Mouse (Mus musculus) neural tube, embryonic 11.5 days (tissue): ENCODE measurements around the gene Etv6. TPM values are rescaled to one million over a fixed set of nuclear protein-coding genes. Genes with fewer than 3 reads are reported as not detected.

ENCODE experiments used
- ATAC-seq: fragments of 200-750 bp; cut with Nextera tagmentation; 2 replicates; pipeline ENCODE4 v1.8.0; 2017; ENCODE audit warnings: moderate number of reproducible peaks, mild to moderate bottlenecking, moderate TSS enrichment, moderate library complexity; ENCODE audit not compliant: insufficient read depth, low FRiP score, low TSS enrichment
- DNase-seq: peaks from one replicate; pipeline ENCODE4 v3.0.0-alpha.2; 2015; ENCODE audit warnings: low spot score
- H3K27ac ChIP-seq: fragments of 300-500 bp; sonication (generic); 2 replicates; pipeline ENCODE4 v1.5.1; 2014; ENCODE audit warnings: low read depth, mild to moderate bottlenecking, low read length
- H3K27me3 ChIP-seq: fragments of 300-500 bp; sonication (generic); 2 replicates; pipeline ENCODE4 v1.6.1; 2014; ENCODE audit warnings: mild to moderate bottlenecking, low read length, mixed read lengths; ENCODE audit not compliant: control insufficient read depth, insufficient read depth
- H3K36me3 ChIP-seq: fragments of 300-500 bp; sonication (generic); 2 replicates; pipeline ENCODE4 v1.6.1; 2014; ENCODE audit warnings: mild to moderate bottlenecking, low read length, moderate library complexity, mixed read lengths; ENCODE audit not compliant: control insufficient read depth, insufficient read depth
- H3K4me1 ChIP-seq: fragments of 300-500 bp; sonication (generic); 2 replicates; pipeline ENCODE4 v1.6.1; 2014; ENCODE audit warnings: low read length, mixed read lengths; ENCODE audit not compliant: control insufficient read depth, insufficient read depth
- H3K4me2 ChIP-seq: fragments of 300-500 bp; sonication (generic); 2 replicates; pipeline ENCODE4 v1.6.1; 2014; ENCODE audit warnings: low read depth, mild to moderate bottlenecking, moderate library complexity
- H3K4me3 ChIP-seq: fragments of 300-500 bp; sonication (generic); 2 replicates; pipeline ENCODE4 v1.5.1; 2014; ENCODE audit warnings: low read depth, low read length
- H3K9ac ChIP-seq: fragments of 300-500 bp; sonication (generic); 2 replicates; pipeline ENCODE4 v1.6.1; 2014; ENCODE audit warnings: mild to moderate bottlenecking, low read length
- H3K9me3 ChIP-seq: fragments of 300-500 bp; sonication (generic); 2 replicates; pipeline ENCODE4 v1.6.1; 2016; ENCODE audit warnings: low read length; ENCODE audit not compliant: control insufficient read depth
- WGBS: fragments of 180-500 bp; shearing (Covaris S2); extraction: QIAGEN DNeasy Blood & Tissue Kit; methylation state at CpG from one replicate; pipeline ENCODE4 v1.1.7; 2014; 5-methylcytosine and 5-hydroxymethylcytosine counted together
- polyA plus RNA-seq: library from polyadenylated mRNA; unstranded; fragments of >200 nt; fragmentation: Nextera tagmentation; extraction: Ambion mirVana; gene quantifications from 2 replicates; pipeline ENCODE4 v1.2.1, GENCODE M21; 2014

The Etv6 gene
- polyA plus RNA-seq, 1 experiment from 2014 or later, result 16.9 TPM

- no peaks in the 10 kb centered on the region for H3K9me3 ChIP-seq
- H3K27me3 ChIP-seq, result no peaks in the 10 kb centered on the region
- no peak overlapping the region for H3K4me3 ChIP-seq
- 85% methylated on average over 6 of the region's 6 CpGs for WGBS
- no peak overlapping the region for H3K27ac ChIP-seq
- no peaks in the 10 kb centered on the region for H3K36me3 ChIP-seq
- ATAC-seq, result no peak
- H3K4me2 ChIP-seq, result no peak overlapping the region
- no peak overlapping the region for H3K9ac ChIP-seq
- DNase-seq, result no peak
- peaks cover 34% of the 10 kb centered on the region for H3K4me1 ChIP-seq
Measured at GRCm38 (mm10) chr6:134047974-134048373, 12.5 kb downstream of the Etv6 start.

GRCm38 (mm10) chr6:134048965-134049364, 13.5 kb downstream of the Etv6 start:
- DNase-seq, result no peak
- Histone ChIP-seq H3K9ac (no peak overlapping the region), H3K4me1 (peaks cover 25% of the 10 kb centered on the region), H3K27ac (no peak overlapping the region), H3K4me3 (no peak overlapping the region), H3K4me2 (no peak overlapping the region), H3K9me3 (no peaks in the 10 kb centered on the region), H3K36me3 (no peaks in the 10 kb centered on the region), H3K27me3 (no peaks in the 10 kb centered on the region)
- ATAC-seq, result no peak
- 66% methylated on average over 6 of the region's 6 CpGs for WGBS

GRCm38 (mm10) chr6:134050466-134050865, 15.0 kb downstream of the Etv6 start:
- Histone ChIP-seq H3K9me3 (no peaks in the 10 kb centered on the region), H3K4me1 (peaks cover 10% of the 10 kb centered on the region), H3K27ac (no peak overlapping the region), H3K36me3 (no peaks in the 10 kb centered on the region), H3K4me2 (no peak overlapping the region), H3K27me3 (no peaks in the 10 kb centered on the region), H3K9ac (no peak overlapping the region), H3K4me3 (no peak overlapping the region)
- no peak for ATAC-seq
- WGBS, result 77% methylated on average over 8 of the region's 8 CpGs
- DNase-seq, result no peak

- WGBS, result 81% methylated on average over 7 of the region's 7 CpGs
Measured at GRCm38 (mm10) chr6:134051950-134052349, 16.4 kb downstream of the Etv6 start.

GRCm38 (mm10) chr6:134053146-134053545, 17.6 kb downstream of the Etv6 start:
- Histone ChIP-seq H3K4me1 (no peaks in the 10 kb centered on the region), H3K27ac (no peak overlapping the region), H3K9me3 (no peaks in the 10 kb centered on the region), H3K9ac (no peak overlapping the region), H3K4me3 (no peak overlapping the region), H3K27me3 (no peaks in the 10 kb centered on the region), H3K36me3 (no peaks in the 10 kb centered on the region), H3K4me2 (no peak overlapping the region)
- no peak for ATAC-seq
- DNase-seq, result no peak
- 91% methylated on average over 10 of the region's 10 CpGs for WGBS

More at GRCm38 (mm10) chr6:134051950-134052349, 16.4 kb downstream of the Etv6 start:
- Histone ChIP-seq H3K27ac (no peak overlapping the region), H3K4me2 (no peak overlapping the region), H3K4me1 (no peaks in the 10 kb centered on the region; the same call in 1 of the 2 replicates), H3K36me3 (no peaks in the 10 kb centered on the region), H3K4me3 (no peak overlapping the region), H3K27me3 (no peaks in the 10 kb centered on the region), H3K9ac (no peak overlapping the region), H3K9me3 (no peaks in the 10 kb centered on the region)
- no peak for DNase-seq
- ATAC-seq, result no peak

- Histone ChIP-seq H3K4me3 (no peak overlapping the region), H3K4me1 (no peaks in the 10 kb centered on the region; the same call in 1 of the 2 replicates), H3K9ac (no peak overlapping the region), H3K36me3 (no peaks in the 10 kb centered on the region), H3K27ac (no peak overlapping the region), H3K27me3 (no peaks in the 10 kb centered on the region), H3K9me3 (no peaks in the 10 kb centered on the region), H3K4me2 (no peak overlapping the region)
- no peak for ATAC-seq
- no peak for DNase-seq
- WGBS, result 90% methylated on average over 7 of the region's 7 CpGs
Measured at GRCm38 (mm10) chr6:134053566-134053965, 18.1 kb downstream of the Etv6 start.

GRCm38 (mm10) chr6:134055588-134055987, 20.1 kb downstream of the Etv6 start:
- DNase-seq (no peak), ATAC-seq (no peak)
- Histone ChIP-seq H3K27me3 (no peaks in the 10 kb centered on the region), H3K9me3 (no peaks in the 10 kb centered on the region), H3K9ac (no peak overlapping the region), H3K4me1 (peaks cover 17% of the 10 kb centered on the region), H3K27ac (no peak overlapping the region), H3K4me3 (no peak overlapping the region), H3K36me3 (no peaks in the 10 kb centered on the region), H3K4me2 (no peak overlapping the region)
- WGBS, result 89% methylated on average over 7 of the region's 7 CpGs

- Histone ChIP-seq H3K27ac (no peak overlapping the region), H3K4me1 (peaks cover 19% of the 10 kb centered on the region), H3K4me2 (no peak overlapping the region), H3K9ac (no peak overlapping the region), H3K36me3 (no peaks in the 10 kb centered on the region), H3K4me3 (no peak overlapping the region), H3K27me3 (no peaks in the 10 kb centered on the region), H3K9me3 (no peaks in the 10 kb centered on the region)
- 73% methylated on average over 4 of the region's 4 CpGs for WGBS
- no peak for ATAC-seq
- DNase-seq, result no peak
Measured at GRCm38 (mm10) chr6:134058451-134058850, 23.0 kb downstream of the Etv6 start.

- H3K4me2 ChIP-seq, result no peak overlapping the region
- no peaks in the 10 kb centered on the region for H3K27me3 ChIP-seq
- no peak overlapping the region for H3K9ac ChIP-seq
- no peak overlapping the region; the same call in 1 of the 2 replicates for H3K27ac ChIP-seq
- peaks cover 19% of the 10 kb centered on the region for H3K4me1 ChIP-seq
- WGBS, result 61% methylated on average over 10 of the region's 10 CpGs
- ATAC-seq (0 out of 2 replicates have a peak, but pooled peaks have one; percentile 18), DNase-seq (no peak)
- no peaks in the 10 kb centered on the region for H3K36me3 ChIP-seq
- H3K4me3 ChIP-seq, result no peak overlapping the region
- no peaks in the 10 kb centered on the region for H3K9me3 ChIP-seq
Measured at GRCm38 (mm10) chr6:134058886-134059551, 23.5 kb downstream of the Etv6 start.
